15 mouse cellular contexts compared by ENCODE assay signal in the genomic region with DNA sequence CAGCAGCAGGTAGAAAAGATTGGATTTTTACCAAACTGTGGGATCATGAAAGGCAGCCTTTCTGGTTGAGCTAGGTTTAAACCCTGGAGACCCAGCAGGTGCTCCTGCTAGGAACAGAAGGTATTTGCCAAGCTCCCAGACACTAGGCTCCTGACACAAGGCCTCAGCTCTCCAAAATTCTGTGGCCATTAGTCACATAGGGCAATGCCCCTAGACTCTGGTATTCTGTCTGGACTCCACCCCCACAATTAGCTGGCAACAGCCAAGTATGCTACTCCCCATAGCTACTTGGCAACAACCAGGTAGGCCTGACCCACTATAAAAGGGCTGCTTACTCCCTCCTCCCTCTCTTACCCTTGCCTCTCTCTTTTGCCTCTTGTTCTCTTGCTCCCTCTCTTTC.
DNase-seq lines count a peak whose midpoint lies in the region; ATAC-seq and TF ChIP-seq lines count a peak whose summit lies in the region.
"Had no signal": no experiment of that assay in that cellular context is flagged by ENCODE, and none has a peak within 500 bp of the region (broad histone marks: within the 10 kb centered on the region; RNA-seq: fewer than 3 reads in every experiment).

No protein-coding gene starts in this region.

- no peak overlapping the region for H3K4me3 ChIP-seq in lung, adult 2 months (replicated peaks; ENCODE audit: extremely low read depth, low read depth, low read length)
- H3K4me3 ChIP-seq in forebrain, embryonic 13.5 days, result no peak overlapping the region
- H3K4me3 ChIP-seq: embryonic facial prominence, embryonic 12.5 days; gastrocnemius, adult 2 months; hindbrain, embryonic 15.5 days had no signal

- no peak overlapping the region for H3K9ac ChIP-seq in forebrain, embryonic 13.5 days
- H3K9ac ChIP-seq: embryonic facial prominence, embryonic 12.5 days; forebrain, postnatal 0 days; hindbrain, embryonic 15.5 days had no signal

- no peak overlapping the region for H3K27ac ChIP-seq in forebrain, embryonic 13.5 days
- H3K27ac ChIP-seq: embryonic facial prominence, embryonic 12.5 days; gastrocnemius, adult 2 months; hindbrain, embryonic 15.5 days had no signal

- ATAC-seq in forebrain, embryonic 13.5 days, result no peak
- ATAC-seq: forebrain, postnatal 0 days; intestine, embryonic 16.5 days had no signal

- no peaks in the 10 kb centered on the region for H3K36me3 ChIP-seq in forebrain, embryonic 13.5 days (ENCODE audit: poor library complexity, severe bottlenecking)
- H3K36me3 ChIP-seq: embryonic facial prominence, embryonic 12.5 days; hindbrain, embryonic 15.5 days had no signal

- peak; percentile 52 to 58 for DNase-seq in lung, adult 18-20 months
- DNase-seq in lung, postnatal 14 days, result no peak
- DNase-seq in cerebellum, adult 8-10 months, result peak; percentile 12
- DNase-seq in lung, adult 2 months, result peak; percentile 12
- no peak for DNase-seq in spleen, postnatal 14 days (ENCODE audit: low spot score in 2 of 2)
- no peak for DNase-seq in layer of hippocampus, postnatal 14 days (ENCODE audit: low spot score in 2 of 2)
- DNase-seq: adrenal gland, adult 8-10 months; forebrain, postnatal 0 days; gastrocnemius, adult 2 months; left cerebral cortex, postnatal 4 days; midbrain, embryonic 14.5 days had no signal

- H3K4me2 ChIP-seq in forebrain, embryonic 13.5 days, result no peak overlapping the region
- H3K4me2 ChIP-seq: embryonic facial prominence, embryonic 12.5 days; hindbrain, embryonic 15.5 days had no signal

- TF ChIP-seq POLR2A in lung, adult 2 months (IDR thresholded peaks at IDR 0.05; ENCODE audit: borderline replicate concordance, extremely low read depth, low read depth, low read length), result no peak

- no peaks in the 10 kb centered on the region for H3K27me3 ChIP-seq in forebrain, embryonic 13.5 days
- H3K27me3 ChIP-seq: embryonic facial prominence, embryonic 12.5 days; hindbrain, embryonic 15.5 days had no signal

- no peaks in the 10 kb centered on the region for H3K9me3 ChIP-seq in forebrain, embryonic 13.5 days (replicated peaks)
- H3K9me3 ChIP-seq: embryonic facial prominence, embryonic 12.5 days; hindbrain, embryonic 15.5 days had no signal

- peaks cover 2% of the 10 kb centered on the region; the same call in 1 of the 2 replicates for H3K4me1 ChIP-seq in lung, adult 2 months (ENCODE audit: control insufficient read depth, insufficient read depth, low read length)
- H3K4me1 ChIP-seq in forebrain, embryonic 13.5 days, result peaks cover 3% of the 10 kb centered on the region; the same call in 1 of the 2 replicates
- H3K4me1 ChIP-seq: embryonic facial prominence, embryonic 12.5 days; hindbrain, embryonic 15.5 days had no signal

- TF ChIP-seq CTCF in lung, adult 2 months (IDR thresholded peaks at IDR 0.05; ENCODE audit: insufficient read depth, low read length), result no peak

Comparison
In these comparisons a context has a peak if more than half of its experiments do, and no peak if none do; other contexts are left out.
1. DNase-seq: peak in lung, adult 18-20 months (2 of 2), cerebellum, adult 8-10 months (single experiment) and lung, adult 2 months (single experiment); none in lung, postnatal 14 days (single experiment), spleen, postnatal 14 days (0 of 2) and layer of hippocampus, postnatal 14 days (0 of 2).